Mouse (Mus musculus): ENCODE measurements around the gene Cftr.

DNA sequence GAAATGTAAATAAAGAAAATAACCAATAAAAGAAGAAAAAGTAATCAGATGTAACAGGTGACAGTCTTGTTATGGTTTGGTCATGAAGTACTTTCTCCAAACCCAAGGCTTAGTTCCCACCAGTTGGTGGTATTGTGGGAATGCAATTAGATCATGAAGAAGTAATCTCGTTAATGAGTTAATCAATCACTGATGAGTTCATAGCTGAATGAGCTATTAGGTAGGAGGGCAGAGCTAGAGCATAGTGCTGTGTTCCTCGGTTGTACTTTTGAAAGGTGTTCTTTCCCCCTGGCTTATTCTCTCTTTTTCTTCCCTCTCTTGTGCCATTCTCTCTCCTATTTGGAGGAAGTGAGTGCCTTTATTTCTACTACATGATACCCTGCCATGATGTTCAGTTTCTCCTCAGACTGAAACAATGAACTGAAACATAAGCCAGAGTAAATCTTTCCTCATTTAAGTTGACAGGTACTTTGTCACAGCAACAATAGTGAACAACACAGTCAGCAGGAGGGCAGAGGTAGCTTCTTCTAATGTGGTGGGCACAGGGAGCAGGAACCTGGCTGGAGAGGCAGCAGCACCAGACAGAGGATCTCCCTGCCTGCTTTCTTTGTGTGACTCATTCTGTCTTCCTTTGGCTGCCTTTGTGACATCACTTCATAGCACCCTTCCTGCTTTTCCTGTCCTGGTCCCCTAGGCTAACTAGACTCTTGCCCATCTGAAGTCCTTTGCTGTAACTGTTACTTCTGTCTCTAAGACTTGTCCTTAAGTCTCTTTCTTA is 43.1 kb upstream of the Cftr start:
- TF ChIP-seq RCOR1 (IDR thresholded peaks at IDR 0.05; ENCODE audit: low read depth, low read length), result no peak
- TF ChIP-seq CTCF (IDR thresholded peaks at IDR 0.05 in 2 of 3, conservative IDR thresholded peaks at IDR 0.05 in 1 of 3; ENCODE audit: control insufficient read depth in 1 of 3, insufficient read depth in 1 of 3, low read depth in 2 of 3, low read length in 3 of 3, poor library complexity in 1 of 3, severe bottlenecking in 1 of 3), result no peak

Measured in MEL (cell line).